Mouse (Mus musculus) CD4-positive naive resting alpha-beta T cell, adult 76 days (primary cell): ENCODE results near the gene Alpi. TPM values are rescaled to one million over a fixed set of nuclear protein-coding genes. Genes with fewer than 3 reads are reported as not detected.

Source experiments
- total RNA-seq: library from RNA; stranded (reverse); gene quantifications from one replicate; pipeline ENCODE4 v1.2.4, GENCODE M21; 2023

The Alpi gene
- not detected for total RNA-seq

GRCm38 (mm10) chr1:87101411-87101810 is at the start of gene Alpi:
Alpi (minus strand) TSS chr1:87101606.

GRCm38 (mm10) chr1:87124673-87125072 is 23.3 kb upstream of the Alpi start, which contains the start of gene Akp3:
Akp3 (plus strand) TSS chr1:87124973.

GRCm38 (mm10) chr1:87089828-87090227 is 11.6 kb downstream of the Alpi start, which contains the start of gene Alppl2:
Alppl2 (minus strand) TSS chr1:87089928.

Other genes starting within 250 kb of the Alpi start
- gene Alppl2, start 11.7 kb downstream of the Alpi start, total RNA-seq: not detected
- not detected for gene Akp3, start 23.4 kb upstream of the Alpi start, total RNA-seq
- gene Ecel1, start 54.9 kb upstream of the Alpi start, total RNA-seq: not detected
- not detected for gene Prss56, start 81.7 kb upstream of the Alpi start, total RNA-seq
- gene Chrnd, start 89.0 kb upstream of the Alpi start, total RNA-seq: not detected
- not detected for gene Chrng, start 103.1 kb upstream of the Alpi start, total RNA-seq
- gene Eif4e2, start 112.3 kb upstream of the Alpi start, total RNA-seq: 156 TPM
- gene Efhd1, start 162.8 kb upstream of the Alpi start, total RNA-seq: not detected
- 120 TPM for gene Gigyf2, start 225.4 kb upstream of the Alpi start, total RNA-seq